Mouse (Mus musculus) ES-Bruce4 (cell line): Measurements from ENCODE around the gene Pxmp2. TPM values are rescaled to one million over a fixed set of nuclear protein-coding genes. Genes with fewer than 3 reads are reported as not detected.

Experiments
- H3K27ac ChIP-seq: 2 replicates; pipeline ENCODE4 v1.5.1; 2012; ENCODE audit warnings: low read length, inconsistent platforms; ENCODE audit not compliant: insufficient read depth
- H3K27me3 ChIP-seq: 2 replicates; pipeline ENCODE4 v1.6.1; 2012; ENCODE audit warnings: mild to moderate bottlenecking, low read length, inconsistent platforms; ENCODE audit not compliant: control insufficient read depth, poor library complexity, insufficient read depth, severe bottlenecking
- H3K36me3 ChIP-seq: 2 replicates; pipeline ENCODE4 v1.6.1; 2012; ENCODE audit warnings: inconsistent platforms, mild to moderate bottlenecking, low read length, moderate library complexity; ENCODE audit not compliant: control insufficient read depth, poor library complexity, insufficient read depth, severe bottlenecking
- H3K4me1 ChIP-seq: one replicate; pipeline ENCODE4 v1.8.1; 2011; ENCODE audit warnings: low read length; ENCODE audit not compliant: control insufficient read depth, insufficient read depth
- H3K4me3 ChIP-seq: 2 replicates; pipeline ENCODE4 v1.5.1; 2011; ENCODE audit warnings: low read depth, mild to moderate bottlenecking, low read length
- H3K9ac ChIP-seq: 2 replicates; pipeline ENCODE4 v1.6.1; 2012; ENCODE audit warnings: low read depth, mild to moderate bottlenecking, inconsistent platforms; ENCODE audit not compliant: poor library complexity, severe bottlenecking
- H3K9me3 ChIP-seq: replicated peaks from 2 replicates; pipeline ENCODE4 v1.6.1; 2012; ENCODE audit warnings: mild to moderate bottlenecking, low read length, inconsistent platforms; ENCODE audit not compliant: control insufficient read depth, poor library complexity, insufficient read depth, severe bottlenecking
- CTCF ChIP-seq: IDR thresholded peaks from one replicate; pipeline ENCODE4 v1.8.1; 2011; ENCODE audit warnings: low read depth, low read length
- EP300 ChIP-seq: IDR thresholded peaks from 2 replicates; pipeline ENCODE4 v1.6.1; 2011; ENCODE audit warnings: low read depth, low read length; ENCODE audit not compliant: insufficient read depth
- POLR2A ChIP-seq: IDR thresholded peaks from one replicate; pipeline ENCODE4 v1.8.1; 2011; ENCODE audit warnings: low read length; ENCODE audit not compliant: insufficient read depth
- polyA plus RNA-seq: library from polyadenylated mRNA; stranded (reverse); fragments of >200 nt; gene quantifications from 2 replicates; pipeline ENCODE4 v1.2.4, GENCODE M21; 2011; ENCODE audit warnings: low read depth; ENCODE audit not compliant: missing spikeins, insufficient read depth, insufficient read length

Pxmp2 gene
- polyA plus RNA-seq, 1 experiment, result 10.5 TPM

GRCm38 (mm10) chr5:110227336-110227883, 58.6 kb downstream of the Pxmp2 start:
- 0 out of 2 replicates have a peak, but pooled peaks cover 2% of the 10 kb centered on the region for H3K27me3 ChIP-seq
- no peak overlapping the region for H3K9ac ChIP-seq
- H3K36me3 ChIP-seq, result no peaks in the 10 kb centered on the region
- peak overlapping the region; percentile 92 for H3K27ac ChIP-seq
- H3K4me1 ChIP-seq, result no peaks in the 10 kb centered on the region
- 0 out of 2 replicates have a peak, but pooled peaks cover 2% of the 10 kb centered on the region for H3K9me3 ChIP-seq
- TF ChIP-seq EP300 (no peak), POLR2A (no peak), CTCF (no peak)
- no peak overlapping the region for H3K4me3 ChIP-seq

GRCm38 (mm10) chr5:110225056-110225455, 60.9 kb downstream of the Pxmp2 start:
- Histone ChIP-seq H3K9me3 (0 out of 2 replicates have a peak, but pooled peaks cover 2% of the 10 kb centered on the region), H3K9ac (no peak overlapping the region), H3K27ac (no peak overlapping the region), H3K36me3 (peaks cover 9% of the 10 kb centered on the region), H3K27me3 (0 out of 2 replicates have a peak, but pooled peaks cover 2% of the 10 kb centered on the region), H3K4me3 (no peak overlapping the region), H3K4me1 (no peaks in the 10 kb centered on the region)
- TF ChIP-seq CTCF (no peak), EP300 (no peak), POLR2A (no peak)

Other genes with a start within 250 kb of the Pxmp2 start
- 18.2 and 21.5 TPM in 2 replicates for gene Gm17655, start 213.7 kb downstream of the Pxmp2 start, polyA plus RNA-seq
- gene Gm35315, start 191.8 kb downstream of the Pxmp2 start, polyA plus RNA-seq, result 13.5 and 16.9 TPM in 2 replicates
- 2.9 and 6.4 TPM in 2 replicates for gene Plcxd1, start 186.2 kb downstream of the Pxmp2 start, polyA plus RNA-seq
- 29.7 and 38.7 TPM in 2 replicates for gene Gtpbp6, start 178.0 kb downstream of the Pxmp2 start, polyA plus RNA-seq
- gene Zfp605, start 176.1 kb downstream of the Pxmp2 start, polyA plus RNA-seq, result 8.5 and 9.8 TPM in 2 replicates
- gene Chfr, start 150.3 kb downstream of the Pxmp2 start, polyA plus RNA-seq, result 62.5 and 63.6 TPM in 2 replicates
- gene Golga3, start 109.5 kb downstream of the Pxmp2 start, polyA plus RNA-seq, result 22.7 and 27.7 TPM in 2 replicates
- 52.3 and 58.4 TPM in 2 replicates for gene Ankle2, start 55.2 kb downstream of the Pxmp2 start, polyA plus RNA-seq
- gene Pgam5, start 16.3 kb downstream of the Pxmp2 start, polyA plus RNA-seq, result 63.4 and 66.7 TPM in 2 replicates
- gene Pole, start 120 bp upstream of the Pxmp2 start, polyA plus RNA-seq, result 80.9 and 81.8 TPM in 2 replicates
- gene P2rx2, start 57.0 kb upstream of the Pxmp2 start, polyA plus RNA-seq, result 0.58 and 1.2 TPM in 2 replicates
- not detected in 2 replicates for gene Lrcol1, start 58.5 kb upstream of the Pxmp2 start, polyA plus RNA-seq
- 51.7 and 65.7 TPM in 2 replicates for gene Fbrsl1, start 162.3 kb upstream of the Pxmp2 start, polyA plus RNA-seq